Mouse (Mus musculus): ENCODE results near the gene Ppp2r5c. TPM values are rescaled to one million over a fixed set of nuclear protein-coding genes. Genes with fewer than 3 reads are reported as not detected.

Gene Ppp2r5c
- polyA plus RNA-seq, 1 experiment from 2014 or later = 126 TPM

- Histone ChIP-seq H3K27ac (no peak overlapping the region), H3K36me3 (ENCODE audit: insufficient read depth, low read length) (no peaks in the 10 kb centered on the region), H3K4me2 (ENCODE audit: low read length) (no peak overlapping the region), H3K9ac (ENCODE audit: low read depth, low read length) (no peak overlapping the region), H3K27me3 (ENCODE audit: insufficient read depth, low read length) (no peaks in the 10 kb centered on the region), H3K9me3 (replicated peaks; ENCODE audit: low read length) (no peaks in the 10 kb centered on the region), H3K4me1 (replicated peaks; ENCODE audit: insufficient read depth, low read length) (no peaks in the 10 kb centered on the region; the same call in 1 of the 2 replicates), H3K4me3 (replicated peaks; ENCODE audit: low read depth, low read length) (no peak overlapping the region)
- 91% methylated on average over 2 of the region's 2 CpGs for WGBS
- DNase-seq (ENCODE audit: low spot score) = no peak
- ATAC-seq (replicated peaks; ENCODE audit: low FRiP score, low read depth) = no peak
- no peak for TF ChIP-seq CTCF (IDR thresholded peaks at IDR 0.05; ENCODE audit: low read depth)
Measured at GRCm38 (mm10) chr12:110533151-110533550, 86.2 kb downstream of the Ppp2r5c start.

DNA sequence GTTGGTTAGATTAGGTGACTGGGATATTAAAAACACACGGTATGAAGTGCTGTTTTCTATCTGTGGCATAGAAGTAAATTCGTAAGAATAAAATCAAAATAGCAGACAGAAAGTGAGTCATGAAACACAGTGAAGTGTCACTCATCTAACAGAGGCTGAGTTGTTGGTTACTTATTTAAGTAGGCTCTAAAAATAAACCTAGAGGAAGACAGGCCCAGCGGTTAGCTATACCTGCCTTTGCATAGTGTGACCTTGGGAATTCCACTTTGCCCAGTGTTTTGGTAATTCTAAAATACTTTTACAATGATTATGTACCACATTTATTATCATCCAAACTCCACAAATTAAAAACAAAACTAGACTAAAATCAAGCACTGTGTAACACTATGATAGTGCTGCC is 86.9 kb downstream of the Ppp2r5c start:
- no peak for ATAC-seq (replicated peaks; ENCODE audit: low FRiP score, low read depth)
- Histone ChIP-seq H3K27ac (no peak overlapping the region), H3K36me3 (ENCODE audit: insufficient read depth, low read length) (no peaks in the 10 kb centered on the region), H3K4me2 (ENCODE audit: low read length) (no peak overlapping the region), H3K27me3 (ENCODE audit: insufficient read depth, low read length) (no peaks in the 10 kb centered on the region), H3K4me1 (replicated peaks; ENCODE audit: insufficient read depth, low read length) (no peaks in the 10 kb centered on the region; the same call in 1 of the 2 replicates), H3K9ac (ENCODE audit: low read depth, low read length) (no peak overlapping the region), H3K4me3 (replicated peaks; ENCODE audit: low read depth, low read length) (no peak overlapping the region), H3K9me3 (replicated peaks; ENCODE audit: low read length) (no peaks in the 10 kb centered on the region)
- no peak for DNase-seq (ENCODE audit: low spot score)
- no peak for TF ChIP-seq CTCF (IDR thresholded peaks at IDR 0.05; ENCODE audit: low read depth)
- WGBS = 77% methylated on average over 3 of the region's 3 CpGs

DNA sequence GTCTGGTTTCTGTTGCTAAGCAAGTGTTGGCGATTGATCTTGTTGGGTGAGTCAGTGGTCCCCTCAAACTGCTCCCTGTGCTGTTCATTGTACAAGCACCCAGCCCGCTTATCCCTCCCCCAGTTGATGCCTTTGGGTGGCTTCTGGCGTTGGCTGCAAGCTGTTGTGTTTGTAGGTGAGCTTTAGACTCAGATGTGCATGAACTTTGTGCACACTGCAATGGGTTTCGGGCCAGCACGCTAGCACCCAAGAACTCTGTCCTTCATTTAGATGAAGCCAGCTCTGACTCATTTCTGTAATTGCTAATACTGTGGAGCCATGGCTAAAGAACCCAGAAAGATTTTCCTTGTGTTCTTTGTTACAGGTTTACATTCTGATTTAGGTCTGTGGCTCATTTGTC is 88.4 kb downstream of the Ppp2r5c start:
- no peak overlapping the region for H3K9ac ChIP-seq (ENCODE audit: low read depth, low read length)
- H3K4me2 ChIP-seq (ENCODE audit: low read length) = no peak overlapping the region
- peaks cover 7% of the 10 kb centered on the region; the same call in 1 of the 2 replicates for H3K4me1 ChIP-seq (replicated peaks; ENCODE audit: insufficient read depth, low read length)
- 89% methylated on average over 5 of the region's 5 CpGs for WGBS
- H3K27me3 ChIP-seq (ENCODE audit: insufficient read depth, low read length) = no peaks in the 10 kb centered on the region
- DNase-seq (ENCODE audit: low spot score) (no peak), ATAC-seq (replicated peaks; ENCODE audit: low FRiP score, low read depth) (no peak)
- no peak for TF ChIP-seq CTCF (IDR thresholded peaks at IDR 0.05; ENCODE audit: low read depth)
- no peaks in the 10 kb centered on the region for H3K36me3 ChIP-seq (ENCODE audit: insufficient read depth, low read length)
- H3K9me3 ChIP-seq (replicated peaks; ENCODE audit: low read length) = no peaks in the 10 kb centered on the region
- no peak overlapping the region for H3K27ac ChIP-seq
- H3K4me3 ChIP-seq (replicated peaks; ENCODE audit: low read depth, low read length) = no peak overlapping the region

DNA sequence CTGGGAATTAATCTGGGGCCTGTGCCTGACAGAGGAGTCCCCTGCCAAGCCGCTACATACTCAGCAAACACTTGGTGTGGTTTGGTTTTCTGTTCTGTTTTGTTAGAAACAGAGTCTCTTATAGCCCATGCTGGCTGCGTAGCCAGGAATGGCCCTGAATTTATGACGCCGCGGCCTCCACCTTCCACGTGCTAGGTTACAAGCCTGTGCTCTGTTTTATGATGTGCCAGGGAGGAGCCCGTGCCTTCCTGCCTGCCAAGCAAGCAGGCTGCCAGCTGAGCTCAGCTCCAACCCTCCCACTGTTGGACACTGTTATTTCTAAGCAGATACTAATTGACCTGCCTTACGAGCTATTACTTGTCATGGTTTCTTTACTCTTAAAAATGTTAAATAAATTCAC is 90.8 kb downstream of the Ppp2r5c start:
- Histone ChIP-seq H3K4me2 (ENCODE audit: low read length) (no peak overlapping the region), H3K27me3 (ENCODE audit: insufficient read depth, low read length) (no peaks in the 10 kb centered on the region), H3K4me1 (replicated peaks; ENCODE audit: insufficient read depth, low read length) (peaks cover 8% of the 10 kb centered on the region; the same call in 1 of the 2 replicates), H3K9ac (ENCODE audit: low read depth, low read length) (no peak overlapping the region), H3K9me3 (replicated peaks; ENCODE audit: low read length) (no peaks in the 10 kb centered on the region), H3K27ac (no peak overlapping the region), H3K4me3 (replicated peaks; ENCODE audit: low read depth, low read length) (no peak overlapping the region), H3K36me3 (ENCODE audit: insufficient read depth, low read length) (no peaks in the 10 kb centered on the region)
- ATAC-seq (replicated peaks; ENCODE audit: low FRiP score, low read depth) = peak; percentile 61; the same call in 1 of the 2 replicates
- no peak for TF ChIP-seq CTCF (IDR thresholded peaks at IDR 0.05; ENCODE audit: low read depth)
- WGBS = 34% methylated on average over 8 of the region's 8 CpGs
- peak; percentile 85 for DNase-seq (ENCODE audit: low spot score)

GRCm38 (mm10) chr12:110539346-110539745 is 92.4 kb downstream of the Ppp2r5c start:
- H3K27ac ChIP-seq = no peak overlapping the region
- TF ChIP-seq CTCF (IDR thresholded peaks at IDR 0.05; ENCODE audit: low read depth) = no peak
- no peaks in the 10 kb centered on the region for H3K36me3 ChIP-seq (ENCODE audit: insufficient read depth, low read length)
- peaks cover 8% of the 10 kb centered on the region; the same call in 1 of the 2 replicates for H3K4me1 ChIP-seq (replicated peaks; ENCODE audit: insufficient read depth, low read length)
- DNase-seq (ENCODE audit: low spot score) (no peak), ATAC-seq (replicated peaks; ENCODE audit: low FRiP score, low read depth) (no peak)
- H3K4me2 ChIP-seq (ENCODE audit: low read length) = no peak overlapping the region
- H3K27me3 ChIP-seq (ENCODE audit: insufficient read depth, low read length) = no peaks in the 10 kb centered on the region
- no peak overlapping the region for H3K4me3 ChIP-seq (replicated peaks; ENCODE audit: low read depth, low read length)
- 83% methylated on average over 10 of the region's 10 CpGs for WGBS
- H3K9me3 ChIP-seq (replicated peaks; ENCODE audit: low read length) = no peaks in the 10 kb centered on the region
- H3K9ac ChIP-seq (ENCODE audit: low read depth, low read length) = no peak overlapping the region

DNA sequence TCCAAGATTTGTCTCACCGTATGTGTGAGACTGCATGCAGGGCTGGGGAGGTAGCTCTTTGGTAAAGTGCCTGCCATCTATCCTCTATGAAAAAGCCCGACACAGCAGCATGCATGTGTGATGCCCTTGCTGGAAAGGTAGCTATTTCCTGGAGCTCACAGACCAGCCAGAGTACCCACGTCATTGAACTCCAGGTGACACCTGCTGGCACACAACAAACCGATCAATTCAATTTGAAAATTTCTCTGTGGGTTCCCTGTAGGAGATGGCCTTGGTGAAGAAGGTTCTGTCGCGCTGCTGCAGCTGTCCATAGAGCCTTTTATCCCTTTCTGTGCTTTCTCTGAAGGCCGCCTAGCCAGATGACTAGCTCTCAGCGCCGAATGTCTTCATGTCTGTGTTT is 92.9 kb downstream of the Ppp2r5c start:
- peaks cover 8% of the 10 kb centered on the region; the same call in 1 of the 2 replicates for H3K4me1 ChIP-seq (replicated peaks; ENCODE audit: insufficient read depth, low read length)

DNA sequence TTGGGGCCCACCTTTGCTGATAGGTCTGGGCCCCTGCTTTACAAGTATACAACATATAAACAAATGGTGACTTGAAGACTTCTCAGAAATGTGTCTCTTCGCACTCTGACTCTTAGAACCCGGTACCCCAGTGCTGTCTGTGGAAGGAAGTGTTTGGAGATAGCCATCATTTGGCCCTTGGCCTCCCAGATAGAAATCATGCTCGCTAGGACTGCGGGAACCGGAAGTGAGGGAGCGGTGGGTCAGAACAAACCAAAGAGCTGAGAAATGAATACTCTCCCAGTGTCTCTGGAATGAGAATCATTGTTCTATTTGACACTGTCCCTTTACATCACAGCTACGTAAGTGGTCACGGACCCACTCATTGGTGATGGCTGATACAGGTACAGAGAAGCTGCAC is 93.4 kb downstream of the Ppp2r5c start:
- H3K36me3 ChIP-seq (ENCODE audit: insufficient read depth, low read length) = 0 out of 2 replicates have a peak, but pooled peaks cover 4% of the 10 kb centered on the region
- no peak overlapping the region for H3K4me2 ChIP-seq (ENCODE audit: low read length)
- WGBS = 58% methylated on average over 8 of the region's 8 CpGs
- H3K27ac ChIP-seq = no peak overlapping the region
- ATAC-seq (replicated peaks; ENCODE audit: low FRiP score, low read depth) = no peak
- no peak overlapping the region for H3K9ac ChIP-seq (ENCODE audit: low read depth, low read length)
- H3K9me3 ChIP-seq (replicated peaks; ENCODE audit: low read length) = no peaks in the 10 kb centered on the region
- H3K4me3 ChIP-seq (replicated peaks; ENCODE audit: low read depth, low read length) = no peak overlapping the region
- peaks cover 8% of the 10 kb centered on the region; the same call in 1 of the 2 replicates for H3K4me1 ChIP-seq (replicated peaks; ENCODE audit: insufficient read depth, low read length)
- TF ChIP-seq CTCF (IDR thresholded peaks at IDR 0.05; ENCODE audit: low read depth) = no peak
- H3K27me3 ChIP-seq (ENCODE audit: insufficient read depth, low read length) = no peaks in the 10 kb centered on the region
- DNase-seq (ENCODE audit: low spot score) = no peak

More for the DNA sequence above, 92.9 kb downstream of the Ppp2r5c start:
- Histone ChIP-seq H3K36me3 (ENCODE audit: insufficient read depth, low read length) (0 out of 2 replicates have a peak, but pooled peaks cover under 1% of the 10 kb centered on the region), H3K4me3 (replicated peaks; ENCODE audit: low read depth, low read length) (no peak overlapping the region), H3K4me2 (ENCODE audit: low read length) (no peak overlapping the region), H3K9ac (ENCODE audit: low read depth, low read length) (no peak overlapping the region), H3K9me3 (replicated peaks; ENCODE audit: low read length) (no peaks in the 10 kb centered on the region), H3K27ac (no peak overlapping the region), H3K27me3 (ENCODE audit: insufficient read depth, low read length) (no peaks in the 10 kb centered on the region)
- DNase-seq (ENCODE audit: low spot score) (no peak), ATAC-seq (replicated peaks; ENCODE audit: low FRiP score, low read depth) (no peak)
- 79% methylated on average over 9 of the region's 9 CpGs for WGBS
- 0 out of 2 replicates have a peak, but pooled peaks have one; percentile 15 for TF ChIP-seq CTCF (IDR thresholded peaks at IDR 0.05; ENCODE audit: low read depth)
